Mouse (Mus musculus) CH12.LX (cell line): ENCODE results near the gene Nrn1l. TPM values are rescaled to one million over a fixed set of nuclear protein-coding genes. Genes with fewer than 3 reads are reported as not detected.

Source experiments
- DNase-seq: peaks from one replicate; pipeline ENCODE4 v3.0.0-alpha.2; 2013; ENCODE audit errors: extremely low read depth
- H3K27ac ChIP-seq: 2 replicates; pipeline ENCODE4 v1.5.1; 2012; ENCODE audit warnings: low read depth, mild to moderate bottlenecking, control low read depth, moderate library complexity; ENCODE audit not compliant: insufficient read depth
- H3K27me3 ChIP-seq: replicated peaks from 2 replicates; pipeline ENCODE3; 2012; ENCODE audit warnings: inconsistent platforms
- H3K36me3 ChIP-seq, 2 experiments: replicated peaks in 1 of 2; 2 replicates each; pipeline versions ENCODE3 to v1.6.1; 2012; ENCODE audit warnings: inconsistent platforms in 1 of 2, low read length in 1 of 2, mild to moderate bottlenecking in 1 of 2, mixed read lengths in 1 of 2, moderate library complexity in 1 of 2; ENCODE audit not compliant: control insufficient read depth in 1 of 2, insufficient read depth in 1 of 2
- H3K4me1 ChIP-seq, 2 experiments: 2 replicates each; pipeline ENCODE4 v1.6.1; 2012; ENCODE audit warnings: inconsistent platforms in 1 of 2, moderate library complexity in 1 of 2; ENCODE audit not compliant: insufficient read depth in 2 of 2, control insufficient read depth in 1 of 2
- H3K4me2 ChIP-seq: 2 replicates; pipeline ENCODE4 v1.6.1; 2012; ENCODE audit warnings: low read depth, mild to moderate bottlenecking, control low read depth; ENCODE audit not compliant: poor library complexity, insufficient read depth, severe bottlenecking
- H3K4me3 ChIP-seq, 3 experiments: fragments of 150-350 bp in 1 of 3; sonication (generic) in 1 of 3; replicated peaks in 1 of 3; 2 replicates each; pipeline versions ENCODE3 to v1.5.1; 2011 to 2012; ENCODE audit warnings: low read depth in 2 of 3, low read length in 2 of 3, mild to moderate bottlenecking in 2 of 3, moderate library complexity in 2 of 3, control low read depth in 1 of 3, improper control_type of control experiment in 1 of 3, inconsistent platforms in 1 of 3, mixed read lengths in 1 of 3; ENCODE audit not compliant: poor library complexity in 1 of 3
- H3K79me2 ChIP-seq: replicated peaks from 2 replicates; pipeline ENCODE4 v1.6.1; 2012; ENCODE audit warnings: mild to moderate bottlenecking, moderate library complexity; ENCODE audit not compliant: control insufficient read depth, poor library complexity, insufficient read depth, severe bottlenecking; ENCODE audit errors: extremely low read depth
- H3K9ac ChIP-seq: 2 replicates; pipeline ENCODE4 v1.6.1; 2012; ENCODE audit warnings: low read depth, mild to moderate bottlenecking, control low read depth, moderate library complexity; ENCODE audit not compliant: insufficient read depth
- H3K9me3 ChIP-seq: replicated peaks from 2 replicates; pipeline ENCODE3; 2012; ENCODE audit warnings: low read length, inconsistent platforms, mixed read lengths
- CTCF ChIP-seq, 2 experiments: IDR thresholded peaks in 1 of 2; conservative IDR thresholded peaks in 1 of 2; 2 replicates each; pipeline ENCODE4 v1.5.1; 2011 to 2012; ENCODE audit warnings: low read depth in 2 of 2, low read length in 2 of 2, improper control_type of control experiment in 1 of 2, inconsistent platforms in 1 of 2, mild to moderate bottlenecking in 1 of 2, moderate library complexity in 1 of 2
- EP300 ChIP-seq: IDR thresholded peaks from 2 replicates; pipeline ENCODE4 v1.6.1; 2011; ENCODE audit warnings: low read length, improper control_type of control experiment
- ETS1 ChIP-seq: conservative IDR thresholded peaks from 2 replicates; pipeline ENCODE4 v1.6.1; 2012; ENCODE audit warnings: low read depth, mild to moderate bottlenecking, inconsistent platforms, low read length, improper control_type of control experiment, moderate library complexity
- GABPA ChIP-seq: IDR thresholded peaks from 2 replicates; pipeline ENCODE4 v1.6.1; 2012; ENCODE audit warnings: low read depth, low read length, improper control_type of control experiment, inconsistent platforms; ENCODE audit not compliant: insufficient replicate concordance
- JUN ChIP-seq: IDR thresholded peaks from 2 replicates; pipeline ENCODE4 v1.6.1; 2011; ENCODE audit warnings: low read depth, mild to moderate bottlenecking, low read length, improper control_type of control experiment, moderate library complexity; ENCODE audit not compliant: insufficient read depth
- KAT2A ChIP-seq: IDR thresholded peaks from 2 replicates; pipeline ENCODE4 v1.6.1; 2012; ENCODE audit warnings: low read length, improper control_type of control experiment, inconsistent platforms; ENCODE audit not compliant: insufficient replicate concordance
- MAZ ChIP-seq: IDR thresholded peaks from 2 replicates; pipeline ENCODE4 v1.6.1; 2012; ENCODE audit warnings: low read depth, mild to moderate bottlenecking, inconsistent platforms, low read length, improper control_type of control experiment, moderate library complexity
- NRF1 ChIP-seq: IDR thresholded peaks from 2 replicates; pipeline ENCODE4 v1.6.1; 2014; ENCODE audit warnings: low read depth, mild to moderate bottlenecking, inconsistent platforms, low read length, improper control_type of control experiment, moderate library complexity
- POLR2A ChIP-seq: IDR thresholded peaks from 2 replicates; pipeline ENCODE4 v1.6.1; 2011; ENCODE audit warnings: low read depth, mild to moderate bottlenecking, improper control_type of control experiment, low read length
- POLR2AphosphoS2 ChIP-seq: IDR thresholded peaks from 2 replicates; pipeline ENCODE4 v1.6.1; 2011; ENCODE audit warnings: low read depth, low read length, improper control_type of control experiment
- RAD21 ChIP-seq: IDR thresholded peaks from 2 replicates; pipeline ENCODE4 v1.6.1; 2011; ENCODE audit warnings: low read depth, mild to moderate bottlenecking, low read length, improper control_type of control experiment, moderate library complexity
- RCOR1 ChIP-seq: conservative IDR thresholded peaks from 2 replicates; pipeline ENCODE4 v1.6.1; 2012; ENCODE audit warnings: low read depth, mild to moderate bottlenecking, inconsistent platforms, low read length, improper control_type of control experiment
- SIN3A ChIP-seq: IDR thresholded peaks from 2 replicates; pipeline ENCODE4 v1.6.1; 2012; ENCODE audit warnings: low read length, improper control_type of control experiment, inconsistent platforms
- SMC3 ChIP-seq: IDR thresholded peaks from 2 replicates; pipeline ENCODE4 v1.6.1; 2011; ENCODE audit warnings: low read depth, low read length, improper control_type of control experiment
- UBTF ChIP-seq: IDR thresholded peaks from 2 replicates; pipeline ENCODE4 v1.6.1; 2012; ENCODE audit warnings: low read depth, mild to moderate bottlenecking, inconsistent platforms, low read length, improper control_type of control experiment, moderate library complexity
- ZC3H11A ChIP-seq: IDR thresholded peaks from 2 replicates; pipeline ENCODE4 v1.6.1; 2012; ENCODE audit warnings: low read depth, mild to moderate bottlenecking, inconsistent platforms, low read length, improper control_type of control experiment
- dilution Hi-C: fragments of 300-500 bp; cut with MboI; formaldehyde crosslinking; loops from 2 replicates; pipeline ENCODE4 v1.14.3; 2020; ENCODE audit warnings: low sequenced_read_pairs; ENCODE audit not compliant: extremely low pct_unique_long_range_greater_than_20kb, extremely low pct_ligation_motif_present
- in situ Hi-C: fragments of 300-500 bp; cut with MboI; formaldehyde crosslinking; loops from 3 replicates; pipeline ENCODE4 v1.14.3; 2019; ENCODE audit warnings: low sequenced_read_pairs, low pct_ligation_motif_present, low pct_unique_long_range_greater_than_20kb, mixed read lengths
- polyA plus RNA-seq: library from polyadenylated mRNA; unstranded; fragments of >175 nt; gene quantifications from 2 replicates; pipeline ENCODE4 v1.2.1, GENCODE M21; 2012; ENCODE audit warnings: low read depth; ENCODE audit not compliant: insufficient read length
- total RNA-seq, 2 experiments: library from RNA; depleted of rRNA; stranded (reverse); fragments of 300-350 nt in 1 of 2; fragments of >200 nt in 1 of 2; gene quantifications; 2 replicates each; pipeline ENCODE4 v1.2.3; 2012 to 2014

Gene Nrn1l
- total and polyA plus RNA-seq, 3 experiments, result 0.38 TPM; not detected in 2

DNA sequence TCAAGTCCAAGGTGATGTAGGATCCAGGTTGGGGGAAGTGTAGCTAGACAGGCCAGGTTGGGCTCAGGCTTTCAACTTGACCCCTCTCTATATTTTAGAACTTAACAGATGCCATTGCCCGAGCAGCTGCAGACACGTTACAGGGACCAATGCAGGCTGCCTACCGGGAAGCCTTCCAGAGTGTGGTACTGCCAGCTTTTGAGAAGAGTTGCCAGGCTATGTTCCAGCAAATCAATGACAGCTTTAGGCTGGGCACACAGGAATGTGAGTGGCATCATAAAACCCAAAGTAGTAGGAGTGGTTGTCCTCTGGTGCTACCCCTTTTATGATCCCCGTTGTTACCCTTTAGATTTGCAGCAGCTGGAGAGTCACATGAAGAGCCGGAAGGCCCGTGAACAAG is 2.5 kb upstream of the Nrn1l start:
- H3K4me1 ChIP-seq, result no peaks in the 10 kb centered on the region
- TF ChIP-seq NRF1 (no peak), KAT2A (no peak), EP300 (no peak), UBTF (no peak), ETS1 (no peak), RCOR1 (no peak)
- no peaks in the 10 kb centered on the region for H3K27me3 ChIP-seq
- H3K9me3 ChIP-seq, result no peaks in the 10 kb centered on the region
- no peaks in the 10 kb centered on the region for H3K79me2 ChIP-seq
- peaks cover 78 to 97% of the 10 kb centered on the region in 2 experiments for H3K36me3 ChIP-seq
- no peak overlapping the region for H3K9ac ChIP-seq
- no peak overlapping the region for H3K4me3 ChIP-seq
- DNase-seq, result no peak
- in situ Hi-C loops (loop anchor here (5.0 kb wide), 1 partner anchor 46 kb away; the partner anchor contains the start of gene Psmb10), dilution Hi-C loops (no loop called here)
- no peak overlapping the region for H3K4me2 ChIP-seq
- H3K27ac ChIP-seq, result no peak overlapping the region

DNA sequence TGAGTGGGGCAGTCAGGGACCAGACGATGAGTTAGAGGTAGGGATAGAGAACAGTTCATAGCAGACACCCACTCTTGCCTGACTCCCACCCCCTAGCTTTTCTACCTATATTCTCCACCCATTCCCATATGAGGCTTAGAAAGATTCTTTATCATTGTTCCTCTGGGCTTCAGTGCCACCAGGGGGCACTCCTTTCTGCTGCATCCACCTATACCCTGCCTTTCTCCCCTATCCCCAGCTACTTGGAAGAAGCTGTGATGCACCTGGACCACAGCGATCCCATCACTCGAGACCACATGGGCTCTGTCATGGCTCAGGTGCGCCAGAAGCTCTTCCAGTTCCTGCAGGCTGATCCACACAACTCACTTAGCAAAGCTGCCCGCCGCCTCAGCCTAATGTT is 935 bp upstream of the Nrn1l start:
- no peak overlapping the region for H3K27ac ChIP-seq
- peaks cover 62 to 87% of the 10 kb centered on the region in 2 experiments for H3K36me3 ChIP-seq
- H3K4me1 ChIP-seq, result no peaks in the 10 kb centered on the region
- in situ Hi-C loops, result loop anchor here (5.0 kb wide), 1 partner anchor 45 kb away; the partner anchor contains the start of gene Psmb10
- H3K9me3 ChIP-seq, result no peaks in the 10 kb centered on the region
- H3K27me3 ChIP-seq, result no peaks in the 10 kb centered on the region
- no peak overlapping the region for H3K9ac ChIP-seq
- TF ChIP-seq CTCF (conservative IDR thresholded peaks at IDR 0.05 in 1 of 2, IDR thresholded peaks at IDR 0.05 in 1 of 2; ENCODE audit: low read depth in 2 of 2, low read length in 2 of 2), result peak; percentile 34 to 63; a peak in 3 of 4 replicates
- TF ChIP-seq POLR2AphosphoS2, result no peak
- no peak for TF ChIP-seq SIN3A
- TF ChIP-seq RAD21, result peak; percentile 41
- no peak for TF ChIP-seq MAZ
- TF ChIP-seq ZC3H11A, result no peak
- no peak for TF ChIP-seq JUN
- no peak for TF ChIP-seq KAT2A
- TF ChIP-seq EP300, result no peak
- no peak for TF ChIP-seq GABPA
- TF ChIP-seq POLR2A, result no peak
- TF ChIP-seq SMC3, result peak; percentile 59
- TF ChIP-seq, all 38 proteins: peak for 3
- dilution Hi-C loops, result no loop called here
- no peak overlapping the region for H3K4me2 ChIP-seq
- H3K4me3 ChIP-seq, result no peak overlapping the region
- peak; percentile 29 for DNase-seq
- H3K79me2 ChIP-seq, result no peaks in the 10 kb centered on the region
